Mouse (Mus musculus): ENCODE data around the gene Plek2.
"Not testable (repeated sequence)": the region's sequence is repeated elsewhere in the genome, so short reads cannot be mapped to it uniquely, and the experiment has no call there.

Plek2 gene

GRCm38 (mm10) chr12:78906707-78907162 is at the start of gene Plek2:
Plek2 (minus strand) TSS chr12:78906964.
- no peak for DNase-seq (ENCODE audit: low read depth)

DNA sequence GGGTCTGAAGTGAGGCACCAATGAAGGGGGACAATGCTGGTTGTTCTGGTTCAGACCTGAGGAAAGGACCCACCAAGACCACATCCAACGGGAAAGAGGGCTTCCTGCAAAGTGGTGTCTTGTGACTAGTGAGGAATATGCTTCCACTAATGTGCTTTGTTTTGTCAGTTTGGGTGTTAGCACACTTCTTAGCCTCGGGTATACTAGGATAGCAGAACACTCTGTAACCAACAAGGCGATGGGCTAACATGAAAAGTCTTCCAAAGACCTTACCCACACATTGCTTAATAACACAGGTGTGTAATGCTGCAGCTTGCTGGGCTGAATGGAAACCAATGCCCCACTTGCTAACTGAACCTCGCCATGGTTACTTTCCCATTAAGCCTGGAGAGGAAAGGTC is 49.6 kb upstream of the Plek2 start:
- DNase-seq (ENCODE audit: low read depth) = no peak

DNA sequence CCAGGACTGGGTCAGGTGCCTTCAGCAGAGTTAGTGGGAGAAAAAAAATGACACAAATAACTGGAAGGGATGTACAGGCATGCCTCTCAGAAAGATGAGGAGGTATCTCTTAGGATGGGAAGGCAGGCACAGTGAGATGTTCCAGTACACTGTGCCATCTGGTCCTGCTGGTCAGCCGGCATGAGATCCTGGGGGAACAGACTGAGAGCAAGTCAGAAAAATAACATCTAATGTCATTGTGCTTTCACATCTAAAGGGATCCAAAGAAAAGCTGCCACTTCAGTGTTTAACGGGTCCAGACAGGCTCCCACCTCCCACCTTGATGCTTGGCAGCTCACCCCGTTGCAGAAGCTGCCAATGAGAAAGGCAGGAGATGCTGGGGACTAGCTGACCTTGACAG is 45.7 kb upstream of the Plek2 start:
- DNase-seq (ENCODE audit: low read depth) = no peak

DNA sequence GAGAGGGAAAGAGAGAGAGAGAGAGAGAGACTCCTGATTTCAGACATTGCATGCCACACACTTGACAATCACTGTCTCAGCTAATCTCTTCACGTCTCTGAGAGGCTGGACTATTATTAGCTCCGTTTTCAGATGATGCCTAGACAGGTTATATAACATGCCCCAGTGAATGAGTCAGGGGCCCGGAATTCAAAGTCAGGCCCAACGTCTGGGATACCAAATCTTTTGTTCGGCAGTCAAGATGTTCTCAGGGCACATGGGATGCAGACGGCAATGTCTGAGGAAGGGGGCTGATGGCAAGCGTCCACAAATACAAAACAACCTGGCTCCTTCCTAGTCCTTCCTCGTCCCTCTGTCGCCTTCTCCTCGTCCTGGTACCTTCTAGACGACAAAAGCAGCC is 45.3 kb upstream of the Plek2 start:
- DNase-seq (ENCODE audit: low read depth) = no peak

- no peak for DNase-seq (ENCODE audit: low read depth)
These were observed 40.9 kb upstream of the Plek2 start for GRCm38 (mm10) chr12:78947661-78948060.

DNA sequence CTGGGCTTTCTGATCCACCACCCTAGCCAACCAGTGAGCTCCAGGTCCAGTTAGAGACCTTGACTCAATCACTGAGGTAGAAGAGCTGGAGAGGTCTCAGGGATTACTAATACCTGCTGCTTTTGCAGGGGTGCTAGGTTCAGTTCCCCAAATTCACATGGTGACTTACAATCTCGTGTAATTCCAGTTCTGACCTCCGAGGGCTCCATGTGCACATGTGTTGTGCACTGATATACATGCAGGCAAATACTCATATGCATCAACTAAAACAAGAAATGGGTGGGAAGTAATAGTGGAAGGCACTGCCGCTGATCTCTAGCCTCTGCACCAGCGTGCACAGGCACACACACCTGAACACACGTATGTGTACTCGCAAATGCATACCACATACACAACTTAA is 40.4 kb upstream of the Plek2 start:
- DNase-seq (ENCODE audit: low read depth) = peak; percentile 48

DNA sequence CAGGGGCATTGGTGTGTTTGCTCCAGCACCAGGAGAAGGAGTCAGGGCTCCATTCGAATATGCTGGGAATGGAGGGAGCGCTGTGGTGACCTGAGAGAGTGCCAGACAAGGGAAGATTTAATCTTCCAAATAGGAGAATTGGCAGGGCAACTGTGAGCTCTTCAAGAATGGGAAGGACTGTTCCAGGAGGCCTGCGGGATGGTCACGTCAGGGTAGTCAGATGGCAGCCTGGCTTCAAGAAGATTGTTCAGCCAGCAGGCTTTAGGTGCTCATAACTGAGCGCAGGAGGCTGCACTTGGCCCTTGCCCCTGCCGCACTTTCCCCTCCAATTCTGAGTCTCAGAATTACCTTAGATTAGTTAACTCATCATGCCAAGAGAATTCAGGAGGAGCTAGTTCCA is 36.2 kb upstream of the Plek2 start:
- no peak for DNase-seq (ENCODE audit: low read depth)

- peak; percentile 83 for DNase-seq (ENCODE audit: low read depth)
These were observed 33.3 kb upstream of the Plek2 start for GRCm38 (mm10) chr12:78940081-78940480.

GRCm38 (mm10) chr12:78939393-78940037 is 32.8 kb upstream of the Plek2 start:
- no peak for DNase-seq (ENCODE audit: low read depth)

DNA sequence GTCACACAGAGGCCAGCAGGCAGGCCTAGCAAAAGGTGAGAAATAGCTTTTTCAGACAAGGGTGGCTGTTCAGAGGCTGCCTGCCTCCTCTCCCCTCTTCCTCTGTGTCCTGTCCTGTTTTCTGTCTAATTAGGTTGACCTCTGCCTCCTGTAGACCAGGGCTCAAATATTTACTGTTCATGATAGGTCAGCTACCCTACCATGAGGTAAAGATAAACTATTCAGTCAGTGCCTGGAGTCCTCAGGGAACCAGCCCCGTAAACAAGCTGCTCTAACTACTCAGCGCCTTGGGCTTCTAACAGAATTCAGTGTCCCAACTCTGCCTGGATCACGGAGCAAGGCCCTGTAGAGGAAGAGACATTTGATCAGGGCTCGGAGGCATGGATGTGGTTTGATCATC is 29.7 kb upstream of the Plek2 start:
- DNase-seq (ENCODE audit: low read depth) = no peak

DNA sequence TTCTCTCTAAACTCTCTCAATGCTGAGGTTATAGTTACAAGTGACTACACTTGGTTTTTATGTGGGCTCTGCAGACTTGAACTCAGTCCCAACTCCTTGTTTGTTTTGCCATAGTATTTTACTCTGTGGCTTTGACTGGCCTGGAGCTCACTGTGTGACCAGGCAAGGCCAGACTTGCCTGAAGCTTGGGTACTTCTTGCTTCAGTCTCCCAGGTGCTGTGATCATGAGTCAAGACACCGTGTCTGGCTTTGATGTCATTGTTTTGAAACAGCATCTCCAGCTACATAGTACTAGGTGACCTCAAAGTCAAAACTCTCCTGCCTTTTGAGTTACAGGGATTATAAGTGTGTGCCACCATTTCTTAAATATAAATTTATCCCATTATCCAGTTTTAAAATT is 23.1 kb upstream of the Plek2 start:
- no peak for DNase-seq (ENCODE audit: low read depth)

DNA sequence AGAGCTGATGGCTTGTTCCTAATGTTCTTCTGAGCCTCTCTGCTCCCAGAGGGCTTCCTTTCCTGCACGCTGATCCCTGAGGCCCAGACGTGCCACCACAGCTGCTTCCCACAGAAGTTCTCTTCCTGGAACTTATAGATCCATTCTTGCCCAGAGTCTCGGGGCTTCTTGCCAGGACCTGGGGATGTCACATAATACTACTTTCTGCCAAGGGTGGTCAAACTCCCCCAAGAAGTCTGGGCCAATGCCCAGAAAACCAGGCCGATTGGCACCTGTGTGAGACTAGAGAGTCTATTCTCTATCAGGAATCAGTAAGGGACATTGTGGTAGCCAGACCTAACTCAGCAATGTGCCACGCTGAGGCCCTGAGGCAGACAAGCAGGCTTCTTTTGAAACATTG is 20.5 kb upstream of the Plek2 start:
- DNase-seq (ENCODE audit: low read depth) = no peak

DNA sequence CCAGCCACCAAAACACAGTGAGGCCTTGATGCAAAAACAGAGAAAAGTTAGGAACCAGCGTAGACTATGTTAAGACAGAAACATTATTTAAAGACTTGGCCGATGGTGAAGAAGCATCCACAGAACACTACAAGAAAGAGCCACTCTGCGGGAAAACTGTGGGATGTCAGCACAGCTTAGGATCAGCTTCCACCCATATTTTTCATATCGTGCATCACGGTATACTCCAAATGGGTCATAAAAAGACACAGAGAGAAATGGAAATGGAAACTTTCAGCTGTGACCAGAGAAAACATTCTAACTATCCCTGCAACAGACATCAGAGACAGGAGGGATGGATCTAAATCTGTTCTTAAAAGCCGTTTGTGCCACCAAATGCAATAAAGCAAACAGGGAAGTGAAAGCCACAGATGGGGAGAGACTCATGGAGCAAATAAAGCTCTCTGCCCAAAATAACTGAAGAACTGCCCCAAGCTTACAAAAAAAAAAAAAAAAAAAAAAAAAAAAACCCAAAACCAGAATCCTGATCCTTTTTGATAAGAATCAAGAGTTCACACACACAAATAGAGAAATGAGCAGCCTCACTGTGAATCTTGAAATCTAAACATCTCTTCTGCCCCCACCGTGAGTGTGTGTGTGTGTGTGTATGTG is 16.9 kb upstream of the Plek2 start:
- peak; percentile 64 for DNase-seq (ENCODE audit: low read depth)

- not testable (repeated sequence) for DNase-seq (ENCODE audit: low read depth)
These were observed 16.2 kb upstream of the Plek2 start for GRCm38 (mm10) chr12:78922977-78923376.

DNA sequence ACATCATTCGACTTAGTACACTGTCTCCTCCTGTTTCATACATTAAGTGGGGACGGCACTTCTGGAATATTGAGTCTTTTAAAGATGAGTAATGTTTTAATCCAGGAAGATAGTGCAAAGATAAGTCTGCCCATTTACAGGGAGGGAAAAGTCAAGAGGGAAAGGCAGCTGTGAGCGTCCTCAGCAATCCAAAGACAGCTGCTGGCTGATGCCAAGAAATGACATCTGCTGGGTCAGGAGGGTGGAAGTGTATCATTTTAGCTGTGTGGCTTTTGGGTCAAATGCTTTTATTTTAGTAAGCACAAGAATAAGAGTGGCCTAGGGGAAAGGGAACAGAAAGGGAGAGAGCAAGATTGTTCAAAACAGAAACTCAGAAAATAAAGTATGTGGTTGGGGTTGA is 15.3 kb upstream of the Plek2 start:
- DNase-seq (ENCODE audit: low read depth) = no peak

DNA sequence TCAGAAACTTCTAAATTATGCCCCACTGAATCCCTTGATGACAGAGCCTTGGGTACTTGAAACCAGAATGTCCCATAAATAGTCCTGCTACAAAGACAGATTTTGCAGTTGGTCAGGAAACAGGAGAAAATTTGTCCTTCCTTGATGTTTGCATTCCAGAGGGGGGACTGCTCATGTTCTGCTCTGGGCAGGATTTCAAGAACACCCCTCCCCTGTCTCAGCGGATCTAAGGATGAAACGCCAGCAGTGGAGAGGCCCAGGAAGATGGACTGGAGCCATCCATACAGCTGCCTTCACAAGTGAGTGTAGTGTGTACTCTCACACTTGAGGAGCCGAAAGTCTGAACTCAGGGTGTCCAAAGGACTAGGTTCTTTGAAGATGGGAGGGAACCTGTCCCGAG is 14.7 kb upstream of the Plek2 start:
- no peak for DNase-seq (ENCODE audit: low read depth)

- DNase-seq (ENCODE audit: low read depth) = peak; percentile 93
These were observed 12.4 kb upstream of the Plek2 start for GRCm38 (mm10) chr12:78919079-78919712.

GRCm38 (mm10) chr12:78918227-78919078 is 11.7 kb upstream of the Plek2 start:
- DNase-seq (ENCODE audit: low read depth) = peak; percentile 91

GRCm38 (mm10) chr12:78916278-78916677 is 9.5 kb upstream of the Plek2 start:
- peak; percentile 56 for DNase-seq (ENCODE audit: low read depth)

- no peak for DNase-seq (ENCODE audit: low read depth)
These were observed 8.8 kb upstream of the Plek2 start for GRCm38 (mm10) chr12:78915561-78915960.

DNA sequence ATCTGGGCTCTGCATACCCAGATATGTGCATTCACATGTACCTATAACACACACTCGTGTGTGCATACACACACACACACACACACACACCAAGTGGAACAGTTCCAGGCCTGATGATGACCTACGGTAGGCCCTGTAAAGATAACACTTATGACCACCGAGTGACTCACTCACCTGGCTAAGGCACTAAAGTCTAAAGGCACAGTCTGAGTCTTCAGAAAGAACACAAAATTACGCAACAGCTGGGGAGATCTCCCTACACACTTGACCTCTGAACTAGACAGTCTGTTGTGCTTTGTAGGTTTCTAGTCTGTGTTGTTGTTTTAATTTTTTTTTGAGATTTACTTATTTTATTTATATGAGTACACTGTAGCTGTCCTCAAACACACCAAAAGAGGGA is 7.7 kb upstream of the Plek2 start:
- peak; percentile 63 for DNase-seq (ENCODE audit: low read depth)

DNA sequence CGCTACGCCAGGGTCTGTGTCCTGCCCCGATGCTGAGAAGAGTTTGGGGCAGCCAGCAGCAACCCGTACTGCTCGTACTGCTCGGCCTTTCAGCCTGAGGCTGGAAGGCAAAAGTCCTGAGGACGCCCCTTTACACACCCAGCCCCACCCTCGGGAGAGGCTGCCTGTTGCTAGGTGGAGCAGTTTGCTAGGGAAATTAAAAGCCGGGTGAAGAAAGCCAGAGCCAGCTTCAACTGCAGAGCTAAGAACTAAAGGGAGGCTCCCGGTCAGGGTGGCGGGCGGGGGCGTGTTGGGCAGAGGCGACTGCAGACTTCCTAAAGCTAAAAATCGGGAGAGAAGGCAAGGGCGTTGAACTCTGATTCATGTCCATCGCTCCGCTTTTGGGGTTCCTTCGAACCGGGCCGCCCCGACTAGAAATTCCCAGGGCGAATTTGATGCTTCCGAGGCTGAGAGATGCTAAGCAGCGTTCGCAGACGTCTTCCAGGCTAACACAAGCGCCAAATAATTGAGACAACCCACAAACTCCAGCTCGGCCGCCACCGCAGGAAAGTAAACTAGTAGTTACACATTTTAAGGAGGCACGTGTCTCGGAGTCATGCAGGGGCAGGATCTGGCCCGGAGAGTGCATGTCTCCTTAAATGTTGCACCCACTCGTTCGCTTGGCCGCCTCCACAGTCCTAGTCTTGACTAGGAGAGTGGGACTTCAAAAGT is 5.1 kb upstream of the Plek2 start:
- no peak for DNase-seq (ENCODE audit: low read depth)

Data from 416B (cell line).